Mouse (Mus musculus): ENCODE results near the gene Anp32a.
A peak's percentile ranks its signal among the peaks of the same experiment; 100 is the strongest.

Anp32a gene

DNA sequence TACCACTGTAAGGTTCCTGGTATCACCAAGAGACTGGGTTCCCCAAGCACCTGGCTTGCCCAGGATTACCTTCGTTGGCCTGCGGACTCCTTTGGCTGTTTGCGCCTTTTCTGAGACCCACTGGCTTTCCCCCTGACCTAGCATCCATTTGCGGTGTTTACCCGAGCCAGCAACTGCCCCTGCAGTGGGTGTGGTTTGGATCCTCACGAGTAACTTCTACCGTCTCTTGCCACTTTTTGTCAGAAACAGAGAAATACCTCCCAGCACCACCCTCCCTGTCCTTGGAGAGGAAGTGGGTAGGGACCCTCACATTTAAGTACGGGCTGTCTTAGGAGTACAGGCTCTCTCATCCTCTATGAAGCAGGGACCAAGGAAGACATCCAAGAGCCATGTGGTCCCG, 29.1 kb downstream of the Anp32a start:
- DNase-seq = no peak

DNA sequence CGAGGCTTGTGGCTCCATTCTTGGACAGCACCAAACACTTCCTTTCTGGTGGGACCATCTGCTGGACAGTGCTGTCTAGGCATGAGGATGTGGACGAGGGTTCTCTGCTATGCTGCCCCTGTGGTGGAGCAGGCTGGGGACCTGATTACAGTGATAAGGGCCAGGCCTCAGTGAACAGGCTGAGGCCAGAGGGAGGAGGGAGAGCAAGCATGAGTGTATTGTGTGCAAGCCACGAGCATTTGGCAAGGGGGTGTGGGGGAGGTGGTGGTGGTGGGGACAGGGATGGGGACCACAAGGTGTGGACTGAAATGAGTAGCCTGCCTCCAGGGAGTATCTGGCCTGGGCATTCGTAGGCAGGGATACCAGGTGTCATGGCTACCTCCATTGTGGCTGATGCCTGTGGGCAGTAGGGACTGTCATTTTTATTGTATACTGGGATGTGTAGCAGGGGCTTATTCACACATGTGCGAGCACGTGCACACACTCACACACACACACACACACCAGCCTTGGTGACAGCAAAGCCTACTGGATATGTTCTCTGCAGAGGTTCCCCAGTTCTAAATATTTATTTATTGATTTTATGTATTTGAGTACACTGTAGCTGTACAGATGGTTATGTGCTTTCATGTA, 29.7 kb downstream of the Anp32a start:
- no peak for DNase-seq

DNA sequence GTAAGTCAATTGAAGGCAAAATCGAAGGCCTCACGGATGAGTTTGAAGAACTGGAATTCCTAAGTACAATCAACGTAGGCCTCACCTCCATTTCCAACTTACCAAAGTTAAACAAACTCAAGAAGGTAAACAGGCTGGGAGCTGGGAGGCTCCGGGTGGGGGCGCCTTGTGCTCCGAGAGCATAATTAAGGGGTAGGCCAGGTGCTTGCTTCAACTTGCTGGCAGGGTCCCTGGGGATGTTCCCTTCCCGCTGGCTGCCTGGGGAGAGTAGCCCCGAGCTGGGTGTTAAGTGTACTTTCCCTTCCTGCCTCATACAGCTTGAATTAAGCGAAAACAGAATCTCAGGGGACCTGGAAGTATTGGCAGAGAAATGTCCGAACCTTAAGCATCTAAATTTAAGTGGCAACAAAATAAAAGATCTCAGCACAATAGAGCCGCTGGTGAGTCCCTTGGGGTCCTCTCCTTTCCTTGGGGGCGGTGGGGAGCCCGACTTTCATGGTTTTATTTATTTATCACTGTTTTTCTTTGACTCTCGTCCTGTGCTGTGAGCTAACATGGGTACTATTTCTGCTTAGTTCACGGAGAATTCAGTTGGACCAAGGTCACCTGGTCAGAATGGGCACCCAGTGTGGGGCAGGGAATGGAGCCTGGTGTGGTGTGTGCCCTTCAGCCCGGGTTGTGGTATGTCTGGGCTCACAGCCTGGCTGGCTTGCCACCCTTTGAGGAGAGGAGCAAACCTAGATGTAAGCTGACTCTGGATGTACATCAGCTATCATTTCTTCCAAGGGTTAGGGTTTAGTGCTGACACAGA, 30.9 kb downstream of the Anp32a start:
- DNase-seq = no peak

DNA sequence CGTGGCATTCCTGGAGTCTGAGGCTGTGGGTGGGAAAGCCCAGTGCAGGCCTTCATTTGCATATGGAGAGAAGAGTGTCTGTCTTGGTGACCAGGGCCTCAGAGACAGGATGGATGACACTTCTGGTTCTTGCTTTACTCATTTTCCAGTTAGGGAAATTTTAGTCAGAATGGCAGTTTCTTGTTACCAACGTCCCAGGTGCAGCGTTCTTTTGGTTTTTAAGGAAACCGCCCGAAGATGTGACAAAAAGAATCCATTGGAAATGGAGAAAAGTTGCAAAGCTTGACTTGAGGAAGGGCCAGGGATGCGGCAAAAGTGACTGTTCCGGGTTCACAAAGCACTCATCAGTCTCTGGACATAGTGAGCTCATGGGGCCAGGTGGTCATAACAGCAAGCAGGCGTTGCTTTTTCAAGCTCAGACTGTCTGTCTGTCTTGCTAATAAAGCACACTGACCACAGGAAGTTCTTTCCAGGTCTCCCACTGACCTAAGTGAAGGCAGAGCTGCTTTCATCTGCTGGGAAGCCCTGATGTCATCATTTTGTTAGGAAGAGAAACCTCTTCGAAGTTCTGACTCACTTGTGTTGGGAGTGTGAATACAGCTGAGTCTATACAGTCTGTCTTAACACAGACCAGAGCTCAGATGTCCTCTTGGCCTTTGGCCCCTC, 31.6 kb downstream of the Anp32a start:
- no peak for DNase-seq

GRCm38 (mm10) chr9:62373222-62374123, 32.4 kb downstream of the Anp32a start:
- peak; percentile 53 to 55 for DNase-seq

DNA sequence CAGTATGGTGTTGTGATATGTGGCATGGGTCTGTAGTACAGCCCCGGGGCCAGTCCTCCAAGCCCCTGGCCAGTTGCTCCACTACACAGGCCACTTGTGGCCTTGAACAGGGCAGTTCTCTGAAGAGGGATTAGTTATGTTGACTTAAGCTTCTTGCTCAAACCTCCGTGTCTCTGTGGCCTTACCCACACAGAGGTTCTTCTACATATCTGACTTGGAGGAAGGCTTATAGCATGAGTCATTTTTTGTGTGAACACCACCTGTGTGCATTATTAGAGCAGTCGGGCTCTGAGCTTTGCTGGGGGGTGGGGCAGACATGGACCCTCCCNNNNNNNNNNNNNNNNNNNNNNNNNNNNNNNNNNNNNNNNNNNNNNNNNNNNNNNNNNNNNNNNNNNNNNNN, 33.2 kb downstream of the Anp32a start:
- no peak for DNase-seq

DNA sequence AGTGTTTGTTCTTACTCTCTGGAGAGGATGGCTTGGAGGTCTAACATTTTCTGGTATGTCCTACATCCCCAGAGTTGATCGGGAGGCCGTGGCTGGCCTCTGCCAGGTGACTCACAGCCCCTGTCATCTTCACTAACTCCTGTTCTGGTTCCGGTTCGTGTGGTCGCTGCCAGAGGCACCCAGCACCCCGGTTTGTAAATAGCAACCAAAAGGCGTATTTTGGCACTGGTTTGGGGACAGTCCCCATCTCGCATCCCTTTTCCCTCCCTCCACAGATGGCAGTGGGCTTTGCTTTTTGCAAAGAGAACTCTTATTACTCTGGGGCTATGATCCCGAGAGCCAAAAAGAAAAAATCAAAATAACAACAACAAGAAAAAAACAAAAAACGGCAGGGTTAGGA, 36.8 kb downstream of the Anp32a start:
- no peak for DNase-seq

GRCm38 (mm10) chr9:62380351-62380750, 39.3 kb downstream of the Anp32a start:
- DNase-seq = no peak

GRCm38 (mm10) chr9:62381402-62381913, 40.4 kb downstream of the Anp32a start:
- DNase-seq = no peak

- DNase-seq = no peak
These were observed 41.5 kb downstream of the Anp32a start for GRCm38 (mm10) chr9:62382519-62383084.

DNA sequence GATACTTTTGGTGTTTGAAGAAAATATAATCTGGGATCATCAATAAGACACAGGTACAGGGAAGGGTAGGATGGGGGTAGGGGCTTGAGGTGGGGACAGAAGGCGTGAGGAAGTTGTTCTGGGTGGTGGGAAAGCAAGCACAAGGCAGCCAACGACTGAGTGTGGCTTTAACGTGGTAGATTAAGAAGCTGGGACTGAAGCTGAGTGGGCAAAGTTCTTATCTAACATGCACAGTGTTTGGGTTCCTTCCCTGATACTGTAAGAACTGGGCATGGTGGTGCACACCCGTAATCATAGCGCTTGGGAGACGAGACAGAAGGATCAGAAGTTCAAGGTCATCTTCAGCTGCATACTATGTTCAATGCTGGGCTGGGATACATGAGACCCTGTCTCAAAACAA, 44.0 kb downstream of the Anp32a start:
- DNase-seq = no peak

DNA sequence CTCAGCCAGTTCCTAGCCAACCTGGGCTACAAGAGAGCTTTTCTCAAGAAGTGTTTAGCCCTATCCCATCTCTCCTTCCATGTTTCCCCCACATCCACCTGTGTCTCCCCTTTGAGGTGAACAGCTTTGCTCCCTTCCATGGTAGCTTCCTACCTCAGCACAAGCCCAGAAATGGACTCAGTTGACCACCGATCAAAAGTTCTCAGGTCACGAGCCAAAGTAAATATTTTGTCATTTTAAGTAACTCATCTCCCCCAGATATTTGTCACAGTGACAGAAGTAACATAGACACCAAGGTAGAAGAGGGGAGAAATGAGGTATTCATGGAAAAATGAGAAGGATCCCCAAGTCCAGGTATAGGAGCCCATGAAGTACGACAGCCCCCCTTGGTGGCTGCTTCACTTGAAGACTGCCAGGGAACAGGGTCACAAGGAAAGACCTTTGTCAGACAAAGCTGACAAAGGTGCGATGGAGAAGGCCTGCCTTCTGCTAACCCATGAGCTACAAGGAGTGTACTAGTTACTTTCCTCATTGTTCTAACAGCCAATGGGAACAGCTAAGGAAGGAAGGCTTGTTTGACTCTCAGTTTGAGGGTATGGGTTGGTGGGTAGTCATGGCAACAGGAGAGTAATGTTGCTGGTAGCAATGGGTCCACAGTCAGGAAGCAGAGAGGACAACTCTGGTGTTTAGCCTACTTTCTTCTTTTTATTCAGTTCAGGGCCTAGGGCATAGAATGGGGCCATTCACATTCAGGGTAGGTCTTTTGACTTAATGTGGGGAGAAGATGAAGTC, 44.8 kb downstream of the Anp32a start:
- no peak for DNase-seq

GRCm38 (mm10) chr9:62389735-62390134, 48.6 kb downstream of the Anp32a start:
- DNase-seq = no peak

DNA sequence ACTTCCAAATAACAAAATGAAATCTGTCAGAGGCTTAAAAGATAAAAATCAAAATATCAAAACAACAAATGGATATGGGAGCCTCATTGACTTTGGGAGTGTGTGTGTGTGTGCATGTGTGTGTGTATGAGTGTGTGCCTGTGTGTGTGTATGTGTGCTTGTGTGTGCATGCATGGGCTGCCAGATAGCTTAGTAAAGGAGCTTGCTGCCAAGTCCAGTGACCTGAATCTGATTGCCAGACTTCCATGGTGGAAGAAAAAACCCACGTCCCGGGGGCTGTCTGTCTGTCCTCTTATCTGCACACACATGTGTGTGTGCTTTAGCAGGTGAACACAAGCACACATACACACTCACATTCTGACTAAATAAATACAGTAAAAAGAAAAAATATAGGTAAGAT, 52.4 kb downstream of the Anp32a start:
- no peak for DNase-seq

GRCm38 (mm10) chr9:62394163-62394562, 53.1 kb downstream of the Anp32a start:
- no peak for DNase-seq

- no peak for DNase-seq
These were observed 59.6 kb downstream of the Anp32a start for GRCm38 (mm10) chr9:62400531-62401170.

DNA sequence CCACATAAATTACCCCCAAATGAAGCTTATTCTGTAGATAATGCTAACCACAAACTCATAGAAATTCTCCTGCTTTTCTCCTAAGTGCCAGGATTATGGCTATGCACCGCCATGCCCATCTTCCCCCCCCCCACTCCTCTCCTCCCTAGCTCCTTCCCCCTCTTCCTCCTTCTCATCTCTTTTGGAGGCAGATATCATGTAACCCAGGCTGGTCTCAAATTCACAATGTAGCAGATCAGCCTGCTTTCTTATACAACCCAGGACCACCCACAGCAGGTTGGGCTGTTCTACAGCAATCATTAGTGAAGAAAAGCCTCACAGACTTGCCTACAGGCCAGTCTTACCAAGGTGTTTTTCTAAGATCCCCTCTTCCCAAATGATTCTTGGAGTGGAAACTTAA, 60.5 kb downstream of the Anp32a start:
- no peak for DNase-seq

- no peak for DNase-seq
These were observed 65.4 kb downstream of the Anp32a start for GRCm38 (mm10) chr9:62406423-62407013.

DNA sequence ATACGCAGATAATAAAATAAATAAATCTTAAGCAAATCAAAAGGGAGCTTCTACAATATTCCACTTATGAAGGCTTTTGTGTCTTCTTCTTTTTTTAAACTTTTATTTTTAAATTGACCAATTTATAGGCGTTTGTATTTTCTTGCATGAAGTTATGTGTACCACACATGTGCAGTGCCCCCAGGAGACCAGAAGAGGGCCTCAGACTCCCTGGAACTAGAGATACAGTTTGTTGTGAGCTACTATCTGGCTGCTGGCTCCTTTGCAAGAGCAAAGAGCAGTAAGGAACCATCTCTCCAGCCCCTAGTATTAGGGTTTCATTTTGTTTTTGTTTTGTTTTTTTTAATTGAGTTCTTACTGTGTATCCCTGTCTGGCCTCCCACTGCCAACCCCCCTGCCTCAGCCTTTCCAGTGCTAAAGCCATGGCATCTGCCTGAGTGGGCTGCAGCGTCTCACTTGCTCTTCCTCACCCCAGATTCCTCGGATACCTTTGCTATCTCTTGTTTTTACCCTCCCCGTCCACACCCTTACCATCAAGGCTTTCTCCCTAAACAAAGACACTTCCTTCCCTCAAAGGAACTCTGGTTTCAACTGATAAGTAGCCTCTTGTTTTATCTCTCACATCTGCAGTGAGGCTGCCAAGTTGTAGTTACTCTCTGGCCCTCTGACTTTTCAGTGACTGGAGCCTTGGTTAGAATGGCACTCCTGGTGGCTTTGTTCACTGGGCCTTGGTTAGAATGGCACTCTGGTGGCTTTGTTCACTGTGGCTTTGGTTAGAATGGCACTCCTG, 66.5 kb downstream of the Anp32a start:
- DNase-seq = no peak

DNA sequence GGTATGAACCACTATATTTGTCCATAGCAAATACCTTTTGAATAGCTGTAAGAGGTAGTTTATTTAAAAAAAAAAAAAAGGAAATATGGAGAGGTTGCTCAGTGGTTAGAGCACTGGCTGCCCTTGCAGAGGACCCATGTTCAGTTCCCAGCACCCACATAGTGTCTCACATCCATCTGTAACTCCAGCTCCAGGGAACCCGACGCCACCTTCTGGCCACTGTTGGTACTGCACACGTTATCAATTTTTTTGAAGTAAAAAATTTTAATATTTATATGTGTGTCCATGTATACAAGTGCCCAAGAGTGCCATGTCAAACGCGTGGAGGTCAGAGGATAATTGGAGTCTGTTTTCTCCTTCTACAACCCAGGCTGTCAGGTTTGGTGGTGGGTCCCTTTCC, 77.6 kb downstream of the Anp32a start:
- DNase-seq = no peak

Measured in thymus, adult 18-20 months (tissue).